Mouse (Mus musculus): Measurements from ENCODE around the gene Ccdc59. TPM values are rescaled to one million over a fixed set of nuclear protein-coding genes. Genes with fewer than 3 reads are reported as not detected.

Ccdc59 gene
- polyA plus RNA-seq (2017; shearing (Covaris generic)): 10 to 100 TPM; 59.5 to 61.8 TPM

GRCm38 (mm10) chr10:105840928-105841888 lies at the start of gene Ccdc59, which contains the start of gene Mettl25:
Ccdc59 (plus strand) TSS chr10:105841067.
Mettl25 (minus strand) TSS chr10:105841380.

Other genes starting within 250 kb of the Ccdc59 start
- 10 to 100 TPM; 10.6 to 12.2 TPM for gene Mettl25, start 313 bp downstream of the Ccdc59 start, polyA plus RNA-seq (2017; shearing (Covaris generic))